Mouse (Mus musculus): ENCODE measurements at regions not wholly inside any gene's neighbourhood (a gene's known extent, or its start where the extent isn't known, plus 50 kb on each side); places are given as distances from the start of the nearest gene placed in this dataset.
"Not testable (repeated sequence)": the region's sequence is repeated elsewhere in the genome, so short reads cannot be mapped to it uniquely, and the experiment has no call there.

DNA sequence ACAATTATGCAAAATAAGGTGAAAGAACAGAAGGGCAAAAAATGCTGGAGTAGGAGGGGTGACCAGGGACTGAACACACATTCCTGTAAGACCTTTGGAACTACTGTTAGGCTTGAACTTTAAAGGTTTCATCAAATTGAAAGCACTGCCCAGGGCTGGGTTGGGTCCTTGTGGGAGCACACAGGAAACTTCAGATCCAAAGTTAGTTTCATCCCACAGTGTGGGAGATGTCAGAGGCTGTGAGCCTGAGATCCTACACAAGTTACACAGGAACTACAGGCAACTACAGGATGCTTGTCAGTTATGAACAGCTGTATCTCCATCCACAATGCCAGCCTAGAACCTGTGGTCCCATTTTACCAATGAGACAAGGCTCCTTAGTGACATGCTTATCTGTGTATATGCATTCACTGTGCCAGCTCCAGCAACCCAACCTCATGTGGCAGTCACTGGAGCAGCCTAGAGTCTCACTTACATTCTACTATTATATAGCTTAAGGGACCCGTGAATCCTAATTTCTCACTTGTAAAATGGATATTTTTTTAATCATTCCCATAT, 1334.4 kb upstream of the A1bg start:
- DNase-seq (ENCODE audit: low spot score in 2 of 2) = no peak

DNA sequence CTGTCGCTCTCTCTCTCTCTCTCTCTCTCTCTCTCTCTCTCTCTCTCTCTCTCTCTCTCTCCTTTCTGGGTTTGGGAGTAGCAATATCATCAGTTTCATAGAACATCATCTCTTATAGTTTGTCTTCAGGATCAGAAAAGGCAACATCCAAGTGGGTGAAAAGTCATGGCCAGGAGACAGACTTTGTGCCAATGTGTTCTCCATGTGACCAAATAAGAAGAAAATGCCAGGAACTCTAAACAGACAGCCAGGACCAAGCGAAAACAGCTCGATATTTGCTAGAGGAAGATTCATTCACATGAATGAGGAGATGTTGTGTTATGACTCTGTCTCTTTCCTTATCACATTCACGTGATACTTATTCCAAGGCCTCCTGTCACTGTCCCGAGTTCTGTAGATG, 1332.8 kb upstream of the A1bg start:
- no peak for DNase-seq (ENCODE audit: low spot score in 2 of 2)

DNA sequence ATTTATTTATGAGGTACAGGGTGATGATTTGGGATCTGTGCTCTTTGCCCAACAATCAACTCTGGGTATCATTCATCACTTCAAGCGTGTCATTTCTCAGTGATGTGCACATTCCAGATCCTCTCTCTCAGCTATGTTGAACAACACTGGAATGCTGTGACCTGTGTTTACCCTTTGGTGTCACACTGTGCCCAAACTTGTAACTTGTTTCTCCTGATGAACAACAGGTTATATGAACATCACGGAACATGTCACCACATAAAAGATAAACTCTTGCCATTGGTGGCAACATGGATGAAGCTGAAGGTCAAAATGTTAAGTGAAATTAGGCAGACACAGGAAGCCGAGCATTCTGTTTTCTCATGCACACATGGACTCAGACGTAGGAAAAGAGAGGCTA, 1330.9 kb upstream of the A1bg start:
- DNase-seq (ENCODE audit: low spot score in 2 of 2) = no peak

DNA sequence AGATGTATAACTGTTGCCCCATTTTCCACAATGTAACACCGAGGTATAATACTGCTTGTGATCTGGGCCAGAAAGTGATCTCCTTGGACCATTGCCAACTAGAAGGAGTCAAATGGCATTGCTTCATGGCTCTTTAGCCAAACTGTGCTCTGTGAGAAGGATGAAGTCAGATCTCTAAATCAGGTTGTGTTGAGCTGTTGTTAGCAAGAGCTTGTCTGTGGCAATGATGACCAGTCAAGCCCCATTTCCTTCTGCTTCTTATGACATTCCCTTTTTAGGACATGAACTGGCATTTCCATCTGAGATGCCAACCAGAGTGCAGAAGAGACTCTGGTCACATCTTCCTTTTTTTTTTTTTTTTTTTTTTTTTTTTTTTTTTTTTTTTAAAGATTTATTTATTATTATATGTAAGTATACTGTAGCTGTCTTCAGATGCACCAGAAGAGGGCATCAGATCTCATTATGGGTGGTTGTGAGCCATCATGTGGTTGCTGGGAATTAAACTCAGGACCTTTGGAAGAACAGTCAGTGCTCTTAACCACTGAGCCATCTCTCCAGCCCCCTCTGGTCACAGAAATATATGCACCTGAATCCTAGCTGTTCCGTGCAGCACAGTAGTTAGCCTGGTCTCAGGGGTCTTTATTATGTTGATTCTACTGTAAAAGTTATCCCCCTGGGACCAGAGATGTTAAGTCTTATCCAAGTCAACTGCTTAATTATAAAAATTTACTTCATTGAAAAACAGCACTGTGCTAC, 1329.4 kb upstream of the A1bg start:
- DNase-seq (ENCODE audit: low spot score in 2 of 2) = not testable (repeated sequence)

DNA sequence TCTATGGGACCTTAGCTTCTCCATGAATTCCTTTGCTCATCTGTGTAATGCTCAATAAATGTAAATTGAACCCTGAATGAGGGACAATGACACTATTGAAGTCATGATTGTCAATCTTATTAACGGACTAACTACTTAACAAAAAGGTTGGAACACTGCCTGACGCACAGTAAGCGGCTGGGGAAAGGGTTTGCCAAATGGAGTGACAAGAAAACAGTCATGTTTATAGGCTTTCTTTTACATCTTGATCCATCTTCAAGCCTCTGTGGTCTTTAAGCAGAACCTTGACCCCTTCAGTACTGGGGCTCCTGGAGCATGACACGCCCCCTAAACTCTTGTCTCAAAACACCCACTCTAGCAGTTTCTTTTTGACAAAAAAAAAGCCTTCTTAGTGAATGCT, 1326.6 kb upstream of the A1bg start:
- no peak for DNase-seq (ENCODE audit: low spot score in 2 of 2)

DNA sequence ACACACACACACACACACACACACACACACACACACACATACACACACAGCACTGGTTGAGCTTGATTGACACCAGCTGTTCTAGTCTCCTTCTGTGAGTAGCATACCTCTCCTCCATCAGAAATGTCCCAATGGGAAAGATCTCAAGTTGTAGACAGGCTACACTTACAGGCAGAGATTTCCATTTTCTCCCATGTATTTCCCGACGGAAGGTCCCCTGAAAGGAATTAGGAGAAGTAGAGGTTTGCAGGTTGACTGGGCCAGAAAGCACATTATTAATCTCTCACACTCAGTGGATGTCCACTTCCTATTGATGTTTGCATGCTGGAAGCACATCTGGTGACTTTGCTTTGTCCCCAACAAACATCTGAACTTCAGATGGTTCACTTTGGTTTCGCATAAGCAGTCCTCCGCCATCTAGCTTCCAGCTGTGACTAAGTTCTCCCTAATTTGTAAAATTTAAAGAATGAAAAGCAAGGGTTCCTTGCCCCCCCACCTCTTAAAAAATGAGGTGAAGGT, 1323.8 kb upstream of the A1bg start:
- no peak for DNase-seq (ENCODE audit: low spot score in 2 of 2)

DNA sequence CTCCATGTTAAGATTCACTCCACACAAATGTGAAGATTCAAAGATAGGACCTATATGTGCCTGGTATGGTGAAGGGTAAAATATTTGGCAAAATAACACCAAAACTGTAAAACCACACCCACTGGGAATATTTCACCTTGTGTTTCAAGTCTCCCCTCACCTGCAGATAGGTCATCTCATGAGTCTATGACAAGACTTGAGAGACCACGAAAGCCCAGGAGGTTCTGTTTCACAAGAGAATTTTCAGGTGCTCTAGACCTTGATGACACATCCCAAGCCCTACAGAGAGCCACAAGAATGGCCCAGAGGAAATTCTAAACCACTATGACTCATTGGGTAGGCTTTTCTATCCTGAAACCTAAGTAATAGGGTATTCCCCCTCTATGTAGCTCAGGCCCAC, 1322.4 kb upstream of the A1bg start:
- DNase-seq (ENCODE audit: low spot score in 2 of 2) = no peak

DNA sequence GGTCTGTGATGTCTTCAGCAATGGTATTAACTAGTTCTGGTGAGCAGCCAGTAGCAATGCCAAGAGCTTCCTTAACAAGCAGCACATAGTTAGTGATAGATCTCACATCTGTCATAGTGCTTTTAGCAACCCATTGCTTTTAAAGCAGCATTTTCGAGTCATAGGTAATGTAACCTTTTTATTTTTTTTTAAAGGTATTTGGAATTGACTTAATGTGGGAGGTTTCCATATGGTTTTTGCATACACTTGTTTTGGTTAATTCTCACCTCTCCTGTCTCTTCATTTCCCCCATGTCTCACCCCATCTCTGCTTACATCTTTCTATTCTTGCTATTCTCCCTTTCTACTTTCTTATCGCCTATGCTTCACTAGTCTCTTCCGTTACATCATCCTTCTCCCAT, 1322.0 kb upstream of the A1bg start:
- no peak for DNase-seq (ENCODE audit: low spot score in 2 of 2)

DNA sequence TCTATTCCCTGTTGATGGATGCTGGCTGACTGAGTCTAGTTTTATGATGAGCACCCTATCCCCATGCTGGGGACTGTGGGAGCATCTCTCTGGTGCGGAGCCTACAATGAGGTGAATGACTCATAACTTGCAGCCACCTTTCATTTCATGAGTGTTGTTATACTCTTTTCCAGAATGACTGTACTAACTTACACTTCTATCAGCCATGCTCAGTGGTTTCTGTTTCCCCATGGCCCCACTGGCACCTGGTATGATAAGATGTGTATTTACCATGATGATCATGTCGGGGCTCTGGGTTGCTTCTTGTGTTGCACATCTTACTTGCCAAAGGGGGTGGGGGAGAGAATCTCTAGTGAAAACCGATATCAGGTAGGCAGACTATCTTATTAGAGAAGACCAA, 1317.2 kb upstream of the A1bg start:
- DNase-seq (ENCODE audit: low spot score in 2 of 2) = no peak

DNA sequence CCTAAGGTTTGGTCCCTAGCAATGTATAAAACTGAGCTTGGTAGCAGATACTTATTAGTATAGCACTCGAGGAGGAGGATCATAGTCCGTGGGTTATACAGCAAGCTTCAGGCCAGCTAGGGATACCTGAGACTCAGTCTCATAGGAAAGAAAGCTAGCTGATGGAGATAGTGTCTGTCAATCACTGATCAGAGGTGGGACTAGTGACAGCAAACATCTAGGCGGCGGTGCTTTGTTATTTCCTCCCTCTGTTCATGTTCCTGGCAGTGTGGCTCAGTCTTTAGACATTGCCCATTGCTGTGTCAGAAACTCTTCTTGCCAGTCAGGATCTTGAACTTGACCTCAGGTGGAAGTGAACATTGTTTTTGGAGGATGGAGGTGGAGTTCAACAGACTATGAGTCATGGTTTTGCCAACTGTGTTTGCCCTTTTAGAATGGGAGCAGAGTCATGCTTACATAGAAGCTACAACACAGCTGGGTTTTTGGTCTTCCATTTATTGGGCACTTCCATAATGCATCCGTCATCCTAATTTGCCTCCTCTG, 1315.8 kb upstream of the A1bg start:
- DNase-seq (ENCODE audit: low spot score in 2 of 2) = no peak

DNA sequence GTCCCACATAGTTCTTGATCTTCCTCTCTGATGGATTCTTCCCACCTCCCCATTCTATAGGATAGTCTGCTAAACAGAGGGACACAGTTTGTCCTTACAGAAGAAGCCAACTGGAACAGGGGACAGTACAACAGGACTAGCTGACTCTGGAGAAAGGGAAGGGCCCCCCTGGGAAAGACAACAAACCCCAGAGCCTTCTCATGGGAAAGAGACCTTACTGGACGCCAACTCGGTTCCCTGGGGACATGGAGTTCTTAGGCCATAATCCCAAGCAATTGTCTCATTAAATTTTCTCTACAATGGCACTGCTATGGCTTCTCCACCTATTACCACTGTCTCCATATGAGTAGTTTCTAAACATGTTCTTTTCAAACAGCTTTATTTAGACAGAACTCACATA, 1313.2 kb upstream of the A1bg start:
- no peak for DNase-seq (ENCODE audit: low spot score in 2 of 2)

DNA sequence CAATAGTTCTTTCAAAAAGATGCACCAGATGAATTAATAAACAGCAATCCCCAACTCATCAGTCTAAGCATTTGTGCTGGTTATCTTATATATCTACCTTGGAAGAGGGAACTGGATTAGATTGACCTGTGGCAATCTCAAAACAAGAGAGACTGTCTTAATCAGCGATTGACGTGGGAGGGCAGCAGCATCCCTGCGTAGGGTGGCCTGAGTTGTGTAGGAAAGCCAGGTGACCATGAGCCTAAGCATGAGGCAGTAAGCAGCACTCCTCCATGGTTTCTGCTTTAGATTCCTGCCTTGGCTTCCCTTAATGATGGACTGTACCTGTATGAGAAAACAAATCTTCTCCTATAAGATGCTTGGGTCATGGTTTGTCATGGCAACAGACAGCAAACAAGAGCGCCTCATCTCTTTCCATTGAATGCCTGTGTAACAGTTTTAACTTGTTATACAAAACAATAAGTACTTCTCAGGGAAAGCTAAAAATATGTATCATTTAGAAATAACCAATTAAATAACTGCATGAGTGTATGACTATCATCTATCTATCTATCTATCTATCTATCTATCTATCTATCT, 1311.5 kb upstream of the A1bg start:
- DNase-seq (ENCODE audit: low spot score in 2 of 2) = no peak

DNA sequence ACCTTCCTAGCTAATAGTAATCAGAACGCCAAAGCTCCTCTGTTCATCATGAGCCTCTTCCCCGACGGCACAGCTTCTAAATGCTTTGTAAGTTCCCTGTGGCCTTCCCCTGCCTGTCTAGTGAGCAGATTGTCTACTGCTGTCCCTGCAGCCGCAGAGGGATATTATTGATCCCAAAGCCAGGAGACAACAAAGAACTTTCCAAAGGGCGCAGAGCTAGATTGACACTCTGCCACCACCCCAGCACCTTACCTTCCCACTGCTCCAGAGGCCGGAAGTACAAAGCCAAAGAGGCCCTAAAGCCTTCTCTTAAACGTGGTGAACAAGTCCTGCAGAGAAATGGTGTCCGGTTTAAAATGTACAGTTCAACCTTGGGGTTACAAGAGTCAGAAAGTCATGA, 1310.3 kb upstream of the A1bg start:
- no peak for DNase-seq (ENCODE audit: low spot score in 2 of 2)

DNA sequence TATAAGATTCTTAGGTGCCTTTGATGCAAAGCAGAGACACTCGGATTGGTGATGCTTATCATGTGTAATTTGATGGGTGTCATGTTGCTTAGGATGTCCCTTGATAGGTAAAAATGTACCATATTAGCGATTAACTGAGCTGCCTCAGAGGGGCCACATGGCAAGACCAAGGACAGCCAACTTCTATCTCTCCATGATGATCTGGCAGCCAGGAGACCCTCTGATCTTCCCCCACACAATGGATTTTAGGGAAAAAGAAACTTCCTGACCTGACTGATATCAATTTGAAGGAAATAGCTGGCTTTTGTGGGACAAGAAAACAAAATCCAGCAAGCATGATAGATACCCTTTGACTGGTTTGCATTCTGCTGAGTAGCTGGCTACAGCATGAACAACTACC, 1308.9 kb upstream of the A1bg start:
- no peak for DNase-seq (ENCODE audit: low spot score in 2 of 2)

DNA sequence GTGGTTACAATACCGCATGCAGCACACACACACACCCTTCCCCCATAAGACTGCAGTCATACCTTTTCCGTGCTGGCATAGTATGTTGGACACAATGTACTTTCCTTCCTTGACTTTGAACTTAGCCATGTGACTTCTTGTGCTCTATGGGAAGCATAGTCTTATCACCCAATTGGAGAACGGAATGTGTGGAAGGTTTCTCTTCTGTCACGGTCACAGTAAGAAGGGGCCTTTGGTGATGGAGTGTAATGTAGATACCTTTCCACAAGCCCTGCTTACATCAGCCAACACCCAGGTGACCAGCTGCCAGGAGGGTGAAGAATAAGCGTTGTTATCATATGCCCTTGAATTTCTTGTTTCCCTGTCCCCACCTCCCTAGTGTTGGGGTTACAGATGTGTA, 1308.0 kb upstream of the A1bg start:
- DNase-seq (ENCODE audit: low spot score in 2 of 2) = no peak

DNA sequence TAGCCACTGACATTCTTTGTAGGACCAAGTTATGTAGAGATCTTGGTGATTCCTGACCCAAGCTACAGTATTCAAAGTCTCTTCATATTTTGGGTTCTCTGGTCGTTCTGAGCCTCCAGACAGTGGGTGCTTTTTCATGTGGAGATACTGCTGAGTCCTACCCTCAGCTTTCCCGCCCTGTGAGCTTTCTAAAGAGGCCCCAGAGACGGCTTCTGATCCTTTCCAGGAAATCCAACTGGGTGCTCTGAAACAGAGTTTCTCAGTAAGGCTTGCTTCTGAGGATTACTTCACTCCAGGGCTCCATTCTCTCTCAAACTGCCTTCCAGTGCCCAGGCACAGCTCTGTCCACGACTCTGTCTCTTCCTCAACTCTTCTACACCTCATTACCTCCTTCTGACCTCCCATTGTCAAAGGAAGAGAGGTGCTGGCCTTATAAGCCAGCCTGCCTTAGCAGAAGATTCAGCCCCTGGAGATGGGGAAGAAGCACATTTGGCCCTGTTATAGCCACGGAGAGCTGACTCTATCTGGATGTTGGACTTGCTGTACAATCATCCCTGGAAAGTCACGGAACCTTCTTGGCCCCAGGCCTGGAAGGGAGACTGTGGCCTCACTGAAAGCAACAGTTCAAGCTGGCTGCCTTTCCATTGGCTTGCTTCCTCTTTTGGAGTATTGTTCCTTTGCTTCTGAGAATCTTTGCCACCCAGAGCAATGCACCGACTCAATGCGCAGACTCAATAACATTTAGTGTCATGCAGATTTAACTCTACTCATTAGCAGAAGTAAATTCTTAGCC, 1306.9 kb upstream of the A1bg start:
- no peak for DNase-seq (ENCODE audit: low spot score in 2 of 2)

DNA sequence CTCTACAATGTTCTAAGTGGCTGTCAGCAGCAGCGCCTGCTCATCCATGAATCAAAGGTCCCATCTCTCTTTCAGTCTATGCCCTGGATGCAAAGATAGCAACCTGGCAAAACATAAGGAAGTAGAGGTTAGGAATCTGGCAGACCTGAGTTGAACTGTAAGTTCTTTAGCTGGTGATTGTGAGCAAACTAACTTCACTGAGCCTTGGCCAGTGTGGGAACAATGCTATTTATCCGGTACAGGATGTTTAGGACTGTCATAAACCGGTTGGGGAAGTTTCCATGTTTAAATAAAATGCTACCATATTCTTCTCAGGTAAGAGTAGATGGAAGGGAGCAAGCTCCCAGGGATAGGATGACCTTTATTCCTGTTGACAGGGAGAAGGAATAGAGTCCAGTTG, 1306.2 kb upstream of the A1bg start:
- no peak for DNase-seq (ENCODE audit: low spot score in 2 of 2)

DNA sequence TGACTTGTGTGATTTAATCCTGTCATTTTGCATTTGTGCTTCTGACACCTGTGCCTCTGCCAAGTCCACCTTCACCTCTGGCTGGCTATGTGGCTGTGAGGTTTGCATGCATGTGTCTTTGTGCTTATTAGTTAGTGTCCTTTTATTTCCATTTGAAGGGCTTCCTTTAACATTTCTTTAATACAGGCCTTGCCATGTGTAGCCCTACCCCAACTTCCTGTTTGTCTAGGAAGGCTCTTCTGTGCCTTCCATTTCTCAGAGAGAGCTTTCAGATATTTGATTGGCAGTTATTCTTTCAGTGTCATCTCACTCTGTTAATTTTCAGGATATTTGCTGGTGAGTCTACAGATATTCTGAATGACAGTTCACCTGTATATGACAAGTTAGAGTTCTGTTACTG, 1302.0 kb upstream of the A1bg start:
- no peak for DNase-seq (ENCODE audit: low spot score in 2 of 2)

DNA sequence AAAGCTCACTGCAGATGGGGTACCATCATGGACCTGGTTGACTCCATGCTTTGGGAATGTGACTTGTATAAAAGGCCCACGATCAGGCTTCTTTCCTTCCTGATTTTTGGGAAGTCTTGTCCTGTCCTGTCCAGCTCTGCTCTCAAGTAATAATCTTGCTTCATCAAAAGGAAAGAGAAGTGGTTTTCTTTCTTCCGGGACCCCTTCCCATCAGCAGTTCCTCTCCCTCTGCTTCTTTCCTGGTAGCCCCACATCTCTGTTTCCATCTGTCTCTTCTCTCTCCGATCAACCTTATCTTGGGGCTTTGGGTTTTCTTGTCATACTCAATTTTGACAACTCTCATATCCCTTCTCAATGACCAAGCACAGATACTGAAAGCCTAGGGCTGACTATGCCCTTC, 1301.4 kb upstream of the A1bg start:
- no peak for DNase-seq (ENCODE audit: low spot score in 2 of 2)

DNA sequence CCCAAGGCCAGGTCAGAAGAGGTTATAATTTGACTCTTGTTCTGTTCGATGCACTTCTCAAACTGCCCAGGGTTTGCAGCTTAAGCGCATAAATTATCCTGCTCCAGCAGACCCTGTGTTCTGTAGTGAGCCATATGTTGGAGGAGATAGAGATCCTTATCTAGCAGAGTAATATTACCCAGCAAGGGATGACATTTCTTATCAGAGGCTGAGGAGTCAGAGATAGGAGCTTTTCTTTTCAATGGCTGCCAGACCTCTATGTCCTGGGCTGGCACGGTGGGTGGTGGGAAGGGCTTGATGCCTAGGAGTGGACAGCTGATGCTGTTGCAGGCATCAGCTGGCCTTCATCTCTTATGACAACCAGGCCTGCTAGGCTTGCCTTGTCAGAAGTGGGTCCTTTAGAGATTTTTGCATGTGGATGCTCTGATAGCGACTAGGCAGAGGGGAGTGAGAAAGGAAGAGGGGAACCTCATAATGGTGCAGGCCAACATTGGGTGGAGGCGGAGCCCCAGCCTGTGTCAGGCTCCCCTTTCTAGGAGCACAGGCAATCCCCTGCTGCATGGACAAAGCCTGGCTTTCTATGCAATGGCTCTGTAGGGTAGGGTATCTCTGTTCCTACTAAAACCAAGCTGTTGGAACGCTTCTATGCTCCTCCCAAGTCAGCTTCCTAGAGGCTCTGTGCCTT, 1300.5 kb upstream of the A1bg start:
- DNase-seq (ENCODE audit: low spot score in 2 of 2) = no peak

DNA sequence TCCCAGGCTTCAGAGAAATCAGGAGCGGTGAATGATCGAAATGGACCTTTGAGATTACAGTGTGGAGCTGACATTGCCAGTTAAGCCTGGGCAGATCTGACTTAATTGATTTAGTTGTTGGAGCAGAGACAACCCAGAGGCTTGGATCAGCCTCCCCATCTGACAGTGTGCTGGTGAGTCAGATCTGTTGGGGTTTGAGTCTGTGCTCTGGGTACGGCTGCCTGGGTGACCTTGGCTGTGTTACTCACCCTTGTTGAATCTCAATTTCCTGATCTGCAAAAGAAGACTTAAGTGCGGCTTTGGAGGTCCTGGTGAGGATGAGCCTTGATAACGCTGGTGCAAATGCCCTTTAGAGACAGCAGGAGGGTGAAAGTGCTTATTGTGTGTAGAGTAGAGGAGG, 1299.9 kb upstream of the A1bg start:
- no peak for DNase-seq (ENCODE audit: low spot score in 2 of 2)

DNA sequence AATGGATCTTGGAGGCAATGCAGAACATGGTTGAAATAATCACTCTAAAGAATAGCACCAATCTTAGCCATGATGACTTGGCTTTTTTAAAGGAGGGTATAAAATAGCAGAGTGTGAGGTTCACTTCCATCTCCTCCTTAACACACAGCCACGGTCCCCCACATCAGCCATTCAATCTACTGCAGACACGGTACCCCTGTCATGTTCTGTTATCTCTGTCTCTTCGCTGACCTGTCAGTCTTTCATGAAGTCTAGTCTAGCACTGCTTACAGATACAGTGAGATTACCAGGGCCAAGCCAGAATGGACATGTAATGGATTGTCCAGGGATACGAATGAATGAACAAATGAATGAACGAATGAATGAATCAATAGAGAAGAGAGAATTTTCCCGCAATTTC, 1299.4 kb upstream of the A1bg start:
- DNase-seq (ENCODE audit: low spot score in 2 of 2) = no peak
